Mouse (Mus musculus) effector memory CD4-positive, alpha-beta T cell, adult 7 months (primary cell): ENCODE results near the gene Ugt3a1. TPM values are rescaled to one million over a fixed set of nuclear protein-coding genes. Genes with fewer than 3 reads are reported as not detected.

Source experiments
- polyA plus RNA-seq: library from polyadenylated mRNA; unstranded; fragments of 100-300 nt; shearing (Covaris generic); gene quantifications from one replicate; pipeline ENCODE4 v1.2.1, GENCODE M21; 2017

Gene Ugt3a1
- not detected for polyA plus RNA-seq

GRCm38 (mm10) chr15:9276838-9277295 lies at the start of gene Ugt3a1:
Ugt3a1 (plus strand) TSS chr15:9276888.

GRCm38 (mm10) chr15:9335341-9335740 lies 58.7 kb downstream of the Ugt3a1 start, which contains the start of gene Ugt3a2:
Ugt3a2 (plus strand) TSS chr15:9335550.

Other genes starting within 250 kb of the Ugt3a1 start
- gene Nadk2, start 205.6 kb upstream of the Ugt3a1 start, polyA plus RNA-seq = 22.2 TPM
- 2.4 TPM for gene Lmbrd2, start 136.3 kb upstream of the Ugt3a1 start, polyA plus RNA-seq
- gene Skp2, start 121.5 kb upstream of the Ugt3a1 start, polyA plus RNA-seq = 3.4 TPM
- gene Ugt3a2, start 58.7 kb downstream of the Ugt3a1 start, polyA plus RNA-seq = not detected
- 4.9 TPM for gene Capsl, start 159.1 kb downstream of the Ugt3a1 start, polyA plus RNA-seq